Mouse (Mus musculus) C2C12 (cell line): Measurements from ENCODE around the gene Hist1h2ad. TPM values are rescaled to one million over a fixed set of nuclear protein-coding genes. Genes with fewer than 3 reads are reported as not detected.
"Not testable (repeated sequence)": the region's sequence is repeated elsewhere in the genome, so short reads cannot be mapped to it uniquely, and the experiment has no call there.

ENCODE experiments used
- H3K27me3 ChIP-seq: one replicate; pipeline ENCODE4 v1.6.1; 2011; ENCODE audit not compliant: control insufficient read depth, insufficient read depth, insufficient read length
- H3K36me3 ChIP-seq: one replicate; pipeline ENCODE4 v1.6.1; 2011; ENCODE audit not compliant: control insufficient read depth, insufficient read depth
- H3K4me3 ChIP-seq: one replicate; pipeline ENCODE4 v1.5.1; 2011; ENCODE audit warnings: mild to moderate bottlenecking, control low read depth; ENCODE audit not compliant: poor library complexity, insufficient read depth, severe bottlenecking
- H3K79me2 ChIP-seq: one replicate; pipeline ENCODE4 v1.6.1; 2011; ENCODE audit not compliant: control insufficient read depth, insufficient read depth
- H3K79me3 ChIP-seq: one replicate; pipeline ENCODE4 v1.6.1; 2011; ENCODE audit warnings: low read depth, control low read depth
- H3ac ChIP-seq: one replicate; pipeline ENCODE3; 2011; ENCODE audit warnings: low read depth; ENCODE audit not compliant: control insufficient read depth, insufficient read length
- CEBPB ChIP-seq: IDR thresholded peaks from one replicate; pipeline ENCODE4 v1.6.1; 2011; ENCODE audit warnings: low read depth, mild to moderate bottlenecking, control low read depth, moderate library complexity
- CTCF ChIP-seq: IDR thresholded peaks from one replicate; pipeline ENCODE4 v1.5.1; 2011; ENCODE audit not compliant: control insufficient read depth, insufficient read depth, insufficient read length
- FOSL1 ChIP-seq: IDR thresholded peaks from one replicate; pipeline ENCODE4 v1.8.0; 2011; ENCODE audit warnings: mild to moderate bottlenecking, low read length; ENCODE audit not compliant: poor library complexity, insufficient read depth, severe bottlenecking
- MAX ChIP-seq: IDR thresholded peaks from one replicate; pipeline ENCODE4 v1.6.1; 2011; ENCODE audit warnings: mild to moderate bottlenecking, control low read depth
- MYOD1 ChIP-seq: IDR thresholded peaks from one replicate; pipeline ENCODE4 v1.6.1; 2011; ENCODE audit warnings: low read depth; ENCODE audit not compliant: control insufficient read depth, insufficient read length
- MYOG ChIP-seq: IDR thresholded peaks from one replicate; pipeline ENCODE4 v1.6.1; 2011; ENCODE audit not compliant: control insufficient read depth, insufficient read length; ENCODE audit errors: extremely low read depth
- USF1 ChIP-seq: IDR thresholded peaks from one replicate; pipeline ENCODE4 v1.6.1; 2011; ENCODE audit warnings: low read depth, mild to moderate bottlenecking, control low read depth, moderate library complexity
- polyA plus RNA-seq: library from polyadenylated mRNA; unstranded; fragments of >200 nt; fragmentation: generic; extraction: Trizol; gene quantifications from one replicate; pipeline ENCODE4 v1.2.1, GENCODE M21; 2012; ENCODE audit warnings: missing spikeins

The Hist1h2ad gene
- polyA plus RNA-seq, 1 experiment: 0.73 TPM

GRCm38 (mm10) chr13:23535137-23536075, 38.8 kb upstream of the Hist1h2ad start, which contains the start of gene Hist1h3g:
Gene Hist1h3g (plus strand): TSS chr13:23535422.
- TF ChIP-seq MAX: peak; percentile 34
- H3K79me3 ChIP-seq, H3K27me3 ChIP-seq, H3K36me3 ChIP-seq: not testable (repeated sequence)
- H3K79me2 ChIP-seq: peaks cover 22% of the 10 kb centered on the region
- peak within 1 kb of the TSS; percentile 81 for H3ac ChIP-seq
- H3K4me3 ChIP-seq: peak within 1 kb of the TSS; percentile 36

GRCm38 (mm10) chr13:23536076-23536822, 37.9 kb upstream of the Hist1h2ad start:
- H3K79me3 ChIP-seq: no peaks in the 10 kb centered on the region
- H3ac ChIP-seq: peak overlapping the region; percentile 44
- peak overlapping the region; percentile 36 for H3K4me3 ChIP-seq
- H3K36me3 ChIP-seq: no peaks in the 10 kb centered on the region
- no peaks in the 10 kb centered on the region for H3K27me3 ChIP-seq
- H3K79me2 ChIP-seq: peaks cover 22% of the 10 kb centered on the region
- TF ChIP-seq MYOG (no peak), MAX (no peak), CTCF (no peak), MYOD1 (no peak), FOSL1 (no peak), CEBPB (no peak), USF1 (no peak)

GRCm38 (mm10) chr13:23537006-23537710, 37.0 kb upstream of the Hist1h2ad start:
- peaks cover 22% of the 10 kb centered on the region for H3K79me2 ChIP-seq
- no peak overlapping the region for H3K4me3 ChIP-seq
- no peaks in the 10 kb centered on the region for H3K36me3 ChIP-seq
- TF ChIP-seq MAX (no peak), MYOD1 (no peak), MYOG (no peak), CTCF (no peak), CEBPB (no peak), USF1 (no peak), FOSL1 (no peak)
- H3K27me3 ChIP-seq: no peaks in the 10 kb centered on the region
- peak overlapping the region; percentile 44 for H3ac ChIP-seq
- H3K79me3 ChIP-seq: no peaks in the 10 kb centered on the region

- peak overlapping the region; percentile 8 for H3K4me3 ChIP-seq
- H3K79me3 ChIP-seq: no peaks in the 10 kb centered on the region
- H3K79me2 ChIP-seq: peaks cover 22% of the 10 kb centered on the region
- peak overlapping the region; percentile 50 for H3ac ChIP-seq
- H3K36me3 ChIP-seq: no peaks in the 10 kb centered on the region
- TF ChIP-seq MYOD1: no peak
- no peak for TF ChIP-seq CEBPB
- TF ChIP-seq MAX: no peak
- TF ChIP-seq CTCF: no peak
- H3K27me3 ChIP-seq: no peaks in the 10 kb centered on the region
These were observed 35.9 kb upstream of the Hist1h2ad start for GRCm38 (mm10) chr13:23538249-23538648.

- H3K79me3 ChIP-seq, H3ac ChIP-seq, H3K27me3 ChIP-seq, H3K4me3 ChIP-seq, H3K36me3 ChIP-seq: not testable (repeated sequence)
- H3K79me2 ChIP-seq: peaks cover 22% of the 10 kb centered on the region
These were observed 34.4 kb upstream of the Hist1h2ad start for GRCm38 (mm10) chr13:23539821-23540220.

- no peak overlapping the region for H3ac ChIP-seq
- no peaks in the 10 kb centered on the region for H3K36me3 ChIP-seq
- H3K27me3 ChIP-seq: no peaks in the 10 kb centered on the region
- H3K79me2 ChIP-seq: peaks cover 15% of the 10 kb centered on the region
- H3K79me3 ChIP-seq: no peaks in the 10 kb centered on the region
- no peak overlapping the region for H3K4me3 ChIP-seq
- TF ChIP-seq USF1 (no peak), MYOD1 (no peak), CEBPB (no peak), MYOG (no peak), FOSL1 (no peak), MAX (no peak), CTCF (no peak)
These were observed 32.7 kb upstream of the Hist1h2ad start for GRCm38 (mm10) chr13:23541497-23541896.

- H3K36me3 ChIP-seq, H3K79me2 ChIP-seq, H3K27me3 ChIP-seq, H3K79me3 ChIP-seq: not testable (repeated sequence)
- Histone ChIP-seq H3ac (peak overlapping the region; percentile 65), H3K4me3 (peak overlapping the region; percentile 30)
These were observed 31.8 kb upstream of the Hist1h2ad start for GRCm38 (mm10) chr13:23542225-23542980.
